Mouse (Mus musculus): ENCODE measurements around the gene Rdh8. TPM values are rescaled to one million over a fixed set of nuclear protein-coding genes. Genes with fewer than 3 reads are reported as not detected.

The Rdh8 gene
- not detected in 2 replicates for polyA plus RNA-seq (2014; fragmentation: Nextera tagmentation; extraction: Ambion mirVana)

DNA sequence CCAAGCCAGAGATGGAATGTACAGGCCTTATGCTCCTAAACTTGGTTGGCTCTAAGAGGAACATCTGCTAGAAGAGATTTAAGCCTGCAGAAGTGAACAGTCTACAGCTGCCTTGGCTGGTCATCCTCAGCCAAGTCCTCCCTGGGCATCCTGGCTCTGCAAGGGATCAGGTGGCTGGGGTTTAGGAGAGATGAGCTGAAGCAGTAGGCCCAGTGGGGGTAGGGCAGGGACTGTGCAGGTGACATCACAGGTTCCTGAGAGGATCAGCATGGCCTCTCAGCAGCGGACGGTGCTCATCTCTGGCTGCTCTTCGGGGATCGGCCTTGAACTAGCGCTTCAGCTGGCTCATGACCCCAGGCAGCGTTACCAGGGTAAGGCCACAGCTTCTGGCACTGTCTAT lies at the start of gene Rdh8:
Gene Rdh8 (plus strand): TSS at position 268 of the 400 bp plus-strand sequence.
- Histone ChIP-seq H3K27me3 (ENCODE audit: control insufficient read depth, insufficient read depth, low read length) (no peaks in the 10 kb centered on the region), H3K9me3 (ENCODE audit: control insufficient read depth, low read length) (no peaks in the 10 kb centered on the region), H3K9ac (ENCODE audit: low read length) (no peak within 1 kb of the TSS), H3K36me3 (ENCODE audit: control insufficient read depth, insufficient read depth, low read length) (no peaks in the 10 kb centered on the region), H3K27ac (ENCODE audit: low read depth, low read length) (no peak within 1 kb of the TSS), H3K4me3 (ENCODE audit: low read depth, low read length) (no peak within 1 kb of the TSS), H3K4me2 (ENCODE audit: low read depth, low read length, severe bottlenecking) (no peak within 1 kb of the TSS), H3K4me1 (replicated peaks; ENCODE audit: control insufficient read depth, insufficient read depth, low read length) (peaks cover 6% of the 10 kb centered on the region; the same call in 1 of the 2 replicates)
- ATAC-seq (replicated peaks; ENCODE audit: low FRiP score) = no peak
- no peak for DNase-seq (ENCODE audit: low spot score)
- WGBS = 79% methylated on average over 6 of the region's 6 CpGs

- no peak overlapping the region for H3K27ac ChIP-seq (ENCODE audit: low read depth, low read length)
Observed at GRCm38 (mm10) chr9:20781286-20781685, 37.0 kb upstream of the Rdh8 start.

GRCm38 (mm10) chr9:20785055-20785454 lies 33.2 kb upstream of the Rdh8 start:
- DNase-seq (ENCODE audit: low spot score) = no peak

More at GRCm38 (mm10) chr9:20781286-20781685, 37.0 kb upstream of the Rdh8 start:
- no peak overlapping the region for H3K4me3 ChIP-seq (ENCODE audit: low read depth, low read length)
- no peaks in the 10 kb centered on the region for H3K36me3 ChIP-seq (ENCODE audit: control insufficient read depth, insufficient read depth, low read length)
- H3K4me2 ChIP-seq (ENCODE audit: low read depth, low read length, severe bottlenecking) = no peak overlapping the region
- 80% methylated on average over 3 of the region's 3 CpGs for WGBS
- no peaks in the 10 kb centered on the region for H3K4me1 ChIP-seq (replicated peaks; ENCODE audit: control insufficient read depth, insufficient read depth, low read length)
- DNase-seq (ENCODE audit: low spot score) (no peak), ATAC-seq (replicated peaks; ENCODE audit: low FRiP score) (no peak)
- no peaks in the 10 kb centered on the region for H3K9me3 ChIP-seq (ENCODE audit: control insufficient read depth, low read length)
- H3K27me3 ChIP-seq (ENCODE audit: control insufficient read depth, insufficient read depth, low read length) = no peaks in the 10 kb centered on the region
- no peak overlapping the region for H3K9ac ChIP-seq (ENCODE audit: low read length)

DNA sequence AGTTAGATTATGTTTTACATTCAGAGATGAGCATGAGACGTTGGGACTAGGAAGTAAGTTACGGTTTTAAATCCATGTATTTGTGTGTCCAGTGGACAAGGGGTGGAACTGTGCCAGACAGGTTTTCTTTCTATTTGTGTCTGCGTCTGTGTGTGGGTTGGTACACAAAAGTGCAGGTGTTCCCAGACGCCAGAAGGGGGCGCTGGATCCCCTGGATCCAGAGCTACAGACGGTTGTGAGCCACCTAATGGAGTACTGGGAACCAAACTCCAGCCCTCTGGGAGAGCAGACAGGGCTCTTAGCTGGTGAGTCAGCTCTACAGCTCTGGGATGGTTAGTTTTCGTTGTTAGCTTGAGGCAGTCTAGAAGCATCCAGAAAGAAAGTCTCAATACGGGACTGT lies 30.3 kb upstream of the Rdh8 start:
- ATAC-seq (replicated peaks; ENCODE audit: low FRiP score) (no peak), DNase-seq (ENCODE audit: low spot score) (no peak)
- Histone ChIP-seq H3K4me3 (ENCODE audit: low read depth, low read length) (no peak overlapping the region), H3K4me2 (ENCODE audit: low read depth, low read length, severe bottlenecking) (no peak overlapping the region), H3K36me3 (ENCODE audit: control insufficient read depth, insufficient read depth, low read length) (no peaks in the 10 kb centered on the region), H3K9ac (ENCODE audit: low read length) (no peak overlapping the region), H3K9me3 (ENCODE audit: control insufficient read depth, low read length) (no peaks in the 10 kb centered on the region), H3K27me3 (ENCODE audit: control insufficient read depth, insufficient read depth, low read length) (no peaks in the 10 kb centered on the region), H3K27ac (ENCODE audit: low read depth, low read length) (no peak overlapping the region), H3K4me1 (replicated peaks; ENCODE audit: control insufficient read depth, insufficient read depth, low read length) (no peaks in the 10 kb centered on the region)
- WGBS = 77% methylated on average over 8 of the region's 8 CpGs

More at GRCm38 (mm10) chr9:20785055-20785454, 33.2 kb upstream of the Rdh8 start:
- H3K27ac ChIP-seq (ENCODE audit: low read depth, low read length) = no peak overlapping the region
- no peak for ATAC-seq (replicated peaks; ENCODE audit: low FRiP score)
- WGBS = 77% methylated on average over 6 of the region's 6 CpGs
- no peaks in the 10 kb centered on the region for H3K9me3 ChIP-seq (ENCODE audit: control insufficient read depth, low read length)
- no peaks in the 10 kb centered on the region for H3K36me3 ChIP-seq (ENCODE audit: control insufficient read depth, insufficient read depth, low read length)
- no peak overlapping the region for H3K4me3 ChIP-seq (ENCODE audit: low read depth, low read length)
- no peak overlapping the region for H3K4me2 ChIP-seq (ENCODE audit: low read depth, low read length, severe bottlenecking)
- H3K4me1 ChIP-seq (replicated peaks; ENCODE audit: control insufficient read depth, insufficient read depth, low read length) = no peaks in the 10 kb centered on the region
- H3K27me3 ChIP-seq (ENCODE audit: control insufficient read depth, insufficient read depth, low read length) = no peaks in the 10 kb centered on the region
- no peak overlapping the region for H3K9ac ChIP-seq (ENCODE audit: low read length)

- no peak overlapping the region for H3K4me3 ChIP-seq (ENCODE audit: low read depth, low read length)
- no peak overlapping the region for H3K27ac ChIP-seq (ENCODE audit: low read depth, low read length)
- H3K4me1 ChIP-seq (replicated peaks; ENCODE audit: control insufficient read depth, insufficient read depth, low read length) = 0 out of 2 replicates have a peak, but pooled peaks cover 2% of the 10 kb centered on the region
- H3K4me2 ChIP-seq (ENCODE audit: low read depth, low read length, severe bottlenecking) = no peak overlapping the region
- no peaks in the 10 kb centered on the region for H3K27me3 ChIP-seq (ENCODE audit: control insufficient read depth, insufficient read depth, low read length)
- no peak overlapping the region for H3K9ac ChIP-seq (ENCODE audit: low read length)
- H3K9me3 ChIP-seq (ENCODE audit: control insufficient read depth, low read length) = no peaks in the 10 kb centered on the region
- ATAC-seq (replicated peaks; ENCODE audit: low FRiP score) (no peak), DNase-seq (ENCODE audit: low spot score) (no peak)
- no peaks in the 10 kb centered on the region for H3K36me3 ChIP-seq (ENCODE audit: control insufficient read depth, insufficient read depth, low read length)
- WGBS = 82% methylated on average over 3 of the region's 4 CpGs
Observed at GRCm38 (mm10) chr9:20789651-20790050, 28.7 kb upstream of the Rdh8 start.

GRCm38 (mm10) chr9:20790345-20790744 lies 28.0 kb upstream of the Rdh8 start:
- Histone ChIP-seq H3K27me3 (ENCODE audit: control insufficient read depth, insufficient read depth, low read length) (no peaks in the 10 kb centered on the region), H3K4me1 (replicated peaks; ENCODE audit: control insufficient read depth, insufficient read depth, low read length) (0 out of 2 replicates have a peak, but pooled peaks cover 2% of the 10 kb centered on the region), H3K36me3 (ENCODE audit: control insufficient read depth, insufficient read depth, low read length) (no peaks in the 10 kb centered on the region), H3K9me3 (ENCODE audit: control insufficient read depth, low read length) (no peaks in the 10 kb centered on the region), H3K27ac (ENCODE audit: low read depth, low read length) (no peak overlapping the region), H3K9ac (ENCODE audit: low read length) (no peak overlapping the region), H3K4me3 (ENCODE audit: low read depth, low read length) (no peak overlapping the region), H3K4me2 (ENCODE audit: low read depth, low read length, severe bottlenecking) (no peak overlapping the region)
- no peak for ATAC-seq (replicated peaks; ENCODE audit: low FRiP score)
- no peak for DNase-seq (ENCODE audit: low spot score)
- WGBS = 62% methylated on average over 3 of the region's 3 CpGs

- no peak overlapping the region for H3K9ac ChIP-seq (ENCODE audit: low read length)
- DNase-seq (ENCODE audit: low spot score) = no peak
- no peaks in the 10 kb centered on the region for H3K36me3 ChIP-seq (ENCODE audit: control insufficient read depth, insufficient read depth, low read length)
- no peak overlapping the region for H3K4me3 ChIP-seq (ENCODE audit: low read depth, low read length)
- H3K27me3 ChIP-seq (ENCODE audit: control insufficient read depth, insufficient read depth, low read length) = no peaks in the 10 kb centered on the region
- 0 out of 2 replicates have a peak, but pooled peaks cover 2% of the 10 kb centered on the region for H3K4me1 ChIP-seq (replicated peaks; ENCODE audit: control insufficient read depth, insufficient read depth, low read length)
- H3K27ac ChIP-seq (ENCODE audit: low read depth, low read length) = no peak overlapping the region
- WGBS = 48% methylated on average over 7 of the region's 7 CpGs
- no peak for ATAC-seq (replicated peaks; ENCODE audit: low FRiP score)
- H3K4me2 ChIP-seq (ENCODE audit: low read depth, low read length, severe bottlenecking) = no peak overlapping the region
- H3K9me3 ChIP-seq (ENCODE audit: control insufficient read depth, low read length) = no peaks in the 10 kb centered on the region
Observed at GRCm38 (mm10) chr9:20794108-20794806, 24.0 kb upstream of the Rdh8 start.

DNA sequence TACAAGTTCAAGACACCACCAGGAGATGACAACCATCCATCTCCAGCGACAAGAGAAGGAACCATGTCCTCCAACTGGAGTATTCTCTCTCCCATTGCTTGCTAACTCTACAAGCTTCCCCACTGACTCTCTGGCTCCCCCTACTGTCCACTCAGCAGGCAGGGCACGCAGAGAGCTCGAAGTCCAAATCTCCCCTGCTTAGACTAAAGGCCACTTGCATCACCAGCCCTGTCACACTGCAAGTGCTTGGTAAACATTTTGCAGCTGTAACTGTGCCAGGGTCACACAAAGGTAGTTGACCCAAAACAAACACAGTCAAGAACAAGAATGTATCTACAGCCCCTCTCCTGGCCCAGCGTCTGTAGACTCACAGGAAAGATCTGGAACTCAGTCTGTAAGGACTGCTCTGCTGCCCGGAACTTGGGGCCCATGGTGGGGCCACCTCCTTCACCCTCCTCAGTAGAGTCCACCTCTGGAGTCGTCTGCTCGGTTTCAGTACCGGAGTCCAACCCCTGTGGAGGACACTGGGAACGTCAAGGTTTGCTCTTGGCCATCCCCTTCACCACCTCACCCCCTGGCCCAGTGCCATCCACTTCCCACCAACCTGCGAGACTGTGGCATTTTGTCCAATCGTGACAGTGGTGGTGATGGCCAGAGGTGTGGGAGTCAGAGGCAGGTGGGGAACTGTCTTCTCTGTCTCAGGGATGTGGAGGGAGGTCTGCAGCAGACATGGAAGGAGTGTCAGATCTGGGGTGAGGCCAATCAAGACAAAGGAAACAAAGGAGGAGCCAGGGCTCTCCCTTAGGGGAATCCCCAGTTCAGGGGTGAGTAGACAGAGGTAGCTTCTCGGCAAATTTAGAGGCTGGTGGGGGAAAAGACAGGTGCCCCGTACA lies 13.8 kb upstream of the Rdh8 start:
- 77% methylated on average over 13 of the region's 13 CpGs for WGBS
- Histone ChIP-seq H3K27me3 (ENCODE audit: control insufficient read depth, insufficient read depth, low read length) (no peaks in the 10 kb centered on the region), H3K4me2 (ENCODE audit: low read depth, low read length, severe bottlenecking) (no peak overlapping the region), H3K9ac (ENCODE audit: low read length) (no peak overlapping the region), H3K27ac (ENCODE audit: low read depth, low read length) (no peak overlapping the region), H3K9me3 (ENCODE audit: control insufficient read depth, low read length) (no peaks in the 10 kb centered on the region), H3K36me3 (ENCODE audit: control insufficient read depth, insufficient read depth, low read length) (no peaks in the 10 kb centered on the region), H3K4me1 (replicated peaks; ENCODE audit: control insufficient read depth, insufficient read depth, low read length) (no peaks in the 10 kb centered on the region), H3K4me3 (ENCODE audit: low read depth, low read length) (no peak overlapping the region)
- ATAC-seq (replicated peaks; ENCODE audit: low FRiP score) (no peak), DNase-seq (ENCODE audit: low spot score) (peak; percentile 59)

Data from forebrain, embryonic 11.5 days (tissue).